Mouse (Mus musculus): Measurements from ENCODE around the gene Zbtb22. TPM values are rescaled to one million over a fixed set of nuclear protein-coding genes. Genes with fewer than 3 reads are reported as not detected.
A peak's percentile ranks its signal among the peaks of the same experiment; 100 is the strongest.

The Zbtb22 gene
- polyA plus RNA-seq, 1 experiment, result 26.3 TPM

DNA sequence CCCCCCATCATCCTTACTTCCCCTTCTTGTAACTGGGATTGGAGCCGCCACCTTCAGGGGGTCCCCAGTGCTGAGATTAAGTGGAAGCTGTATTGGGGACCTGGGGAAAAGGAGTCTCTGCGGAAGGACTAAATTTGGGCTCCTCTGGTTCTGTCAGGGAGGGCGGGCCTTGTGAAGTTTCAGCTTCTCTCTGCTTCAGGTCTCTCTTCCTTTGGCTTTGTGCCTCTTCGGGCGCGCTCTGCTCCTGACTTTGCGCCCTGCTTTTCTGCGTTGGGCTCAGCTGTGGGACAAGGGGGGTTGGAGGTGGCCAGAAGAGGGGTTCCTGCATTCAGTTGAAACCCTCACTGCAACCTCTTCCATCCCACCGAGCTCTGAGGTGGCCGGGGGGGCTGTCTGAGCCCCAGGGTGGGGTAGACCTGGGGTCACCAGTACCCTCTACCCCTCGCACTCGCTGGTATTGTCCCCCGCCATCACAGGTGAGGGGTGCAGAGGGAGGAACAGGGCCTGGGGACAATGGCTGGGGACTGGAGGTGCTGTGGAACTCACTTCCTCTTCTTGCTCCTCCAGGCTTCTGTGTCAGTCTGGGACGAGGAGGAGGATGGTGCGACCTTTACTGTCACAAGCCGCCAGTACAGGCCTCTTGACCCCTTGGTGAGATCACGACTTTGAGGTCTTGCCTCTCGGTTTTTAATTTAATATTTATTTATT lies 15.6 kb downstream of the Zbtb22 start:
- Histone ChIP-seq H3K4me1 (ENCODE audit: control insufficient read depth, insufficient read depth, low read length) (no peaks in the 10 kb centered on the region; the same call in 1 of the 2 replicates), H3K4me3 (replicated peaks; ENCODE audit: control insufficient read depth, low read depth, low read length) (peak overlapping the region; percentile 93), H3K27ac (ENCODE audit: control insufficient read depth, insufficient read depth, low read depth, low read length, poor library complexity) (peak overlapping the region; percentile 99)
- 25% methylated on average over 18 of the region's 18 CpGs for WGBS
- no peak for TF ChIP-seq POLR2A (IDR thresholded peaks at IDR 0.05; ENCODE audit: borderline replicate concordance, control insufficient read depth, low read depth, low read length)
- no peak for TF ChIP-seq CTCF (IDR thresholded peaks at IDR 0.05; ENCODE audit: control insufficient read depth, insufficient read depth, low read length)

DNA sequence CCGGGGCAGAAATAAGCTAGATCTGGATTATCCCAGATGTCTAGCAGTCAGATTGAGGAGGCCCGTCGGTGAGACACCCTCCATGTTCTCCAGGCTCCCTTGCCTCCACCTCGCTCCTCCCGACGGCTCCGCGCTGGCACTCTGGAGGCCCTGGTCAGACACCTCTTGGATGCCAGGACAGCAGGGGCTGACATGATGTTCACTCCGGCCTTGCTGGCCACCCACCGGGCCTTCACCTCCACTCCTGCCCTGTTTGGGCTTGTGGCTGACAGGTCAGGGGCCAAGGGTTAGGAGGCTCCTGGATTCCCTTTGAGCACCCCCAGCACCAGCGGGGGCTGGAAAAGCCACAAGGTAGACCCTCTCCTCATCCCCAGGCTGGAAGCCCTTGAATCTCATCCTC lies 16.2 kb downstream of the Zbtb22 start:
- Histone ChIP-seq H3K4me3 (replicated peaks; ENCODE audit: control insufficient read depth, low read depth, low read length) (no peak overlapping the region), H3K4me1 (ENCODE audit: control insufficient read depth, insufficient read depth, low read length) (no peaks in the 10 kb centered on the region; the same call in 1 of the 2 replicates), H3K27ac (ENCODE audit: control insufficient read depth, insufficient read depth, low read depth, low read length, poor library complexity) (no peak overlapping the region)
- WGBS, result 89% methylated on average over 11 of the region's 11 CpGs
- TF ChIP-seq CTCF (IDR thresholded peaks at IDR 0.05; ENCODE audit: control insufficient read depth, insufficient read depth, low read length), result no peak

DNA sequence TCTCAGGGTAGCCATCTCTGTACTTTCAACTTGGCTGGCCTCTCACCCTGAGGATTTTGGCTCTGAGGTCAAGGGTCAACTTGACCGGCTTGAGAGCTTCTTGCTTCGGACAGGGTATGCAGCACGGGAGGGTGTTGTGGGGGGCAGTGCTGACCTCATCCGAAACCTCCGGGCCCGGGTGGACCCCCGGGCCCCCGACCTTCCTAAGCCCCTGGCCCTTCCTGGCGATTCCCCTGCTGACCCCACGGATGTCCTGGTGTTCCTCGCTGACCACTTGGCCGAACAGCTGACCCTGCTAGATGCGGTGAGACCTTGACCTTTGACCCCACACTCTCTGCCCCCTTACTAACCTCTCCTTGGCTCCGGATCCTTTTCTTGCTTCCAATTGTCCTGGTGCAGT lies 16.7 kb downstream of the Zbtb22 start:
- Histone ChIP-seq H3K27ac (ENCODE audit: control insufficient read depth, insufficient read depth, low read depth, low read length, poor library complexity) (no peak overlapping the region), H3K4me1 (ENCODE audit: control insufficient read depth, insufficient read depth, low read length) (no peaks in the 10 kb centered on the region; the same call in 1 of the 2 replicates), H3K4me3 (replicated peaks; ENCODE audit: control insufficient read depth, low read depth, low read length) (no peak overlapping the region)
- 92% methylated on average over 14 of the region's 14 CpGs for WGBS
- no peak for TF ChIP-seq CTCF (IDR thresholded peaks at IDR 0.05; ENCODE audit: control insufficient read depth, insufficient read depth, low read length)
- TF ChIP-seq POLR2A (IDR thresholded peaks at IDR 0.05; ENCODE audit: borderline replicate concordance, control insufficient read depth, low read depth, low read length), result no peak

DNA sequence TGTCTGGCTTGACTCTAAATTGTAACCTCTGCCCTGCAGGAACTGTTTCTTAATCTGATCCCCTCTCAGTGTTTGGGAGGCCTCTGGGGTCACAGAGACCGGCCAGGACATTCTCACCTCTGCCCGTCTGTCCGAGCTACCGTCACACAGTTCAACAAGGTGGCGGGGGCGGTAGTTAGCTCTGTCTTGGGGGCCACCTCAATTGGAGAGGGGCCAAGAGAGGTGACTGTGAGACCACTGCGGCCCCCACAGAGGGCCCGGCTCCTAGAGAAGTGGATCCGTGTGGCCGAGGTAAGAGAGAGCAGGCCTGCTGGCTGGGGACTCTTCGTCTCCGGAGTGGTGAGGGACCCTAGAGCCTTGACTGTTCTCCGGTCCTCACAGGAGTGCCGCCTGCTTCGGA lies 17.3 kb downstream of the Zbtb22 start:
- 96% methylated on average over 15 of the region's 15 CpGs for WGBS

DNA sequence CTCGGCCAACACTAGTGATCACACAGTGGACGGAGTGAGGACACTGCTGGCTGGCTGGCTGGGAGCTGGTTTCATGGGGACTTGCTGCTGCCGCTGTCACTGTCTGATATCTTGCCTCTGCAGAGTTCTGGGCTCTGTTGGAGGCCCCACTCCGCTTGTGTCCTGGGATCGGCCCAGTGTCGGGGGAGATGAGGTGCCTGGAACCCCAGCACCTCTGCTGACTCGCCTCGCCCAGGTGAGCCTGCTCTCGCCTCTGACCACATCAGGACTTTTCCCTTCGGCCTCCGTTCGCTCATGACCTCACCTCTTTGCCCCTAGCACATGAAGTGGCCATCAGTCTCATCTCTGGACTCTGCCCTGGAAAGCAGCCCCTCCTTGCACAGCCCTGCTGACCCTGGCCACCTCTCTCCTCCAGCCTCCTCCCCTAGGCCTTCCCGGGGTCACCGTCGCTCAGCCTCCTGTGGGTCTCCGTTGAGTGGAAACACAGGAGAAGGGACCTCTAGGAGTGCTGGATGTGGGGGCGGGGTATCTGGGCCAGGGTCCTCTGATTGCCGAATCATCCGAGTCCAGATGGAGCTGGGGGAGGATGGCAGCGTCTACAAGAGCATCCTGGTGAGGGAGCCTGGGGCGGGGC lies 19.8 kb downstream of the Zbtb22 start:
- Histone ChIP-seq H3K4me1 (ENCODE audit: control insufficient read depth, insufficient read depth, low read length) (no peaks in the 10 kb centered on the region; the same call in 1 of the 2 replicates), H3K4me3 (replicated peaks; ENCODE audit: control insufficient read depth, low read depth, low read length) (no peak overlapping the region), H3K27ac (ENCODE audit: control insufficient read depth, insufficient read depth, low read depth, low read length, poor library complexity) (no peak overlapping the region)
- TF ChIP-seq CTCF (IDR thresholded peaks at IDR 0.05; ENCODE audit: control insufficient read depth, insufficient read depth, low read length) (no peak), POLR2A (IDR thresholded peaks at IDR 0.05; ENCODE audit: borderline replicate concordance, control insufficient read depth, low read depth, low read length) (no peak)
- WGBS, result 92% methylated on average over 21 of the region's 21 CpGs

More for the DNA sequence above, 17.3 kb downstream of the Zbtb22 start:
- TF ChIP-seq POLR2A (IDR thresholded peaks at IDR 0.05; ENCODE audit: borderline replicate concordance, control insufficient read depth, low read depth, low read length) (no peak), CTCF (IDR thresholded peaks at IDR 0.05; ENCODE audit: control insufficient read depth, insufficient read depth, low read length) (no peak)
- H3K4me3 ChIP-seq (replicated peaks; ENCODE audit: control insufficient read depth, low read depth, low read length), result no peak overlapping the region
- no peaks in the 10 kb centered on the region; the same call in 1 of the 2 replicates for H3K4me1 ChIP-seq (ENCODE audit: control insufficient read depth, insufficient read depth, low read length)
- no peak overlapping the region for H3K27ac ChIP-seq (ENCODE audit: control insufficient read depth, insufficient read depth, low read depth, low read length, poor library complexity)

DNA sequence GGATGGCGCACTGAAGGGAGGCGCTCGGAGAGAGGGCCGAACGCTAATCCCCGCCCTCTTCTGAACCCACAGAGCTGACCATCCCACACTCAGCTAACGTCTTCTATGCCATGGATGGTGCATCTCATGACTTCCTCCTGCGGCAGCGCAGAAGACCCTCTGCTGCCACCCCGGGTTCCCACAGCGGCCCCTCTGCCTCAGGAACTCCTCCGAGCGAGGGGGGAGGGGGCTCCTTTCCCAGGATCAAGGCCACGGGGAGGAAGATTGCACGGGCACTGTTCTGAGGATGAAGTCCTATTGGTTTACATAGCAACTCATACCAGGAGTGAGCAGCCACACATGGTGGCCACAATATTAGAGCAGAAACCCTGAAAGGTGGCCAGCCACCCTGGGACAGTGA lies 21.3 kb downstream of the Zbtb22 start:
- TF ChIP-seq CTCF (IDR thresholded peaks at IDR 0.05; ENCODE audit: control insufficient read depth, insufficient read depth, low read length) (no peak), POLR2A (IDR thresholded peaks at IDR 0.05; ENCODE audit: borderline replicate concordance, control insufficient read depth, low read depth, low read length) (no peak)
- 90% methylated on average over 15 of the region's 15 CpGs for WGBS
- Histone ChIP-seq H3K4me1 (ENCODE audit: control insufficient read depth, insufficient read depth, low read length) (no peaks in the 10 kb centered on the region; the same call in 1 of the 2 replicates), H3K4me3 (replicated peaks; ENCODE audit: control insufficient read depth, low read depth, low read length) (no peak overlapping the region), H3K27ac (ENCODE audit: control insufficient read depth, insufficient read depth, low read depth, low read length, poor library complexity) (no peak overlapping the region; the same call in 1 of the 2 replicates)

DNA sequence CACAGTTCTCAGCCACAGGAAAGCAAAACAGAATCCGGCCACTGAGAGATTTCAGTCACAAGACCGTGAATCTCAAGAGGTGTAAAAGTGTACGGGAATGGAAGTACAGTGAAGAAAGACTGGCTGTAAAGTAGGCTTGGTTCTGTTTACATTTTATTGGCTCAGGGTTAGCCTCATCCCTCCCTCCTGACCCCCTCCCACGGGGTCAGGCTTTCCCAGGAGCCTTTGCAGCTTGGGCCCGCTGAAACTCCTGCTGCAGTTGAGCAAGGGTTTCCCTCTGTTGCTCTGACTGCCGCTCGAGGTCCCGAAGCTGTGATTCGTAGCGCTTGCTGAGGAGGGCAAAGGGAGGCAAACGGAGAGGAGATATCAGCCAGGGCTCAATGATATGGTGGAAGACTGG lies 23.1 kb downstream of the Zbtb22 start:
- 67% methylated on average over 11 of the region's 11 CpGs for WGBS
- Histone ChIP-seq H3K27ac (ENCODE audit: control insufficient read depth, insufficient read depth, low read depth, low read length, poor library complexity) (no peak overlapping the region), H3K4me3 (replicated peaks; ENCODE audit: control insufficient read depth, low read depth, low read length) (no peak overlapping the region), H3K4me1 (ENCODE audit: control insufficient read depth, insufficient read depth, low read length) (no peaks in the 10 kb centered on the region; the same call in 1 of the 2 replicates)
- TF ChIP-seq CTCF (IDR thresholded peaks at IDR 0.05; ENCODE audit: control insufficient read depth, insufficient read depth, low read length) (no peak), POLR2A (IDR thresholded peaks at IDR 0.05; ENCODE audit: borderline replicate concordance, control insufficient read depth, low read depth, low read length) (no peak)

DNA sequence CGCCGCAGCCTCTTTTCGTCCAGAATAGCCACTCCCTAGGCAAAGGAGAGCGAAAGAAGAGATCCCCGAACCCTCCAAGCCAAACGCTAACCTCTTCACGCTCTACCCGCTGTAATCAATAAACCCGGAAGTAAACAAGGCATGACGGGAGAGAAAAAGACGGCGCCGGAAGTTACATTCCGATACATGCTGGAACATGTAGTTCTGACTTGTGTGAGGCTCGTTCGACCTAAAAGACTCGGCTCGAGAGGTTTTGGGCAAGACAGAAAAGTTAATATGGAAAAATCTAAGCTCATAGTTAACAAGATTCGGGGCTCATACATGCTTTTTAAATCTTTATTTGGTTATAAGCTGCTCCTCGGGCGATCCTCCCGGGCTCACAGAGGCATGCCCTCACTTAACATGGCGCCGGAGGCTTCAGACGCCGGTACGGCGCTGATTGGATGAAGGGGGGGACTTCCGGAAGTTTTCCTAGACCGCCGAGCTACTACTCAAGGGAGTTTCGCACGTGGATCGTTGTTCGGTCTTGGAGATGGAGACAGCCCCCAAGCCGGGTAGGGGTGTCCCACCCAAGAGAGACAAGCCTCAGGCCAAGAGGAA lies 24.6 kb downstream of the Zbtb22 start, which contains the start of the genes Pfdn6 and Wdr46:
Gene Pfdn6, minus strand, starts transcription at position 138 of the 600 bp plus-strand sequence.
Gene Wdr46, plus strand, starts transcription at position 455 of the 600 bp plus-strand sequence.
- TF ChIP-seq CTCF (IDR thresholded peaks at IDR 0.05; ENCODE audit: control insufficient read depth, insufficient read depth, low read length) (no peak), POLR2A (IDR thresholded peaks at IDR 0.05; ENCODE audit: borderline replicate concordance, control insufficient read depth, low read depth, low read length) (no peak)
- H3K27ac ChIP-seq (ENCODE audit: control insufficient read depth, insufficient read depth, low read depth, low read length, poor library complexity), result peak within 1 kb of the TSS; percentile 7
- WGBS, result under 1% methylated on average over 36 of the region's 36 CpGs
- H3K4me1 ChIP-seq (ENCODE audit: control insufficient read depth, insufficient read depth, low read length), result no peaks in the 10 kb centered on the region; the same call in 1 of the 2 replicates
- H3K4me3 ChIP-seq (replicated peaks; ENCODE audit: control insufficient read depth, low read depth, low read length), result peak within 1 kb of the TSS; percentile 97
